Mouse (Mus musculus) heart, embryonic 15.5 days (tissue): ENCODE data around the gene Cnot4. TPM values are rescaled to one million over a fixed set of nuclear protein-coding genes. Genes with fewer than 3 reads are reported as not detected.
A peak's percentile ranks its signal among the peaks of the same experiment; 100 is the strongest.

Source experiments
- ATAC-seq: fragments of 200-750 bp; cut with Nextera tagmentation; replicated peaks from 2 replicates; pipeline ENCODE4 v1.8.0; 2017; ENCODE audit warnings: low read depth, moderate TSS enrichment; ENCODE audit not compliant: insufficient number of reproducible peaks, insufficient read depth, low FRiP score
- H3K27ac ChIP-seq: fragments of 300-500 bp; sonication (generic); 2 replicates; pipeline ENCODE4 v1.5.1; 2015; ENCODE audit warnings: mild to moderate bottlenecking, inconsistent platforms
- H3K27me3 ChIP-seq: fragments of 300-500 bp; sonication (generic); 2 replicates; pipeline ENCODE4 v1.6.1; 2015; ENCODE audit warnings: inconsistent platforms
- H3K36me3 ChIP-seq: fragments of 300-500 bp; sonication (generic); 2 replicates; pipeline ENCODE4 v1.6.1; 2015; ENCODE audit warnings: mild to moderate bottlenecking, inconsistent platforms
- H3K4me1 ChIP-seq: fragments of 300-500 bp; sonication (generic); replicated peaks from 2 replicates; pipeline ENCODE4 v1.6.1; 2015; ENCODE audit warnings: inconsistent platforms
- H3K4me2 ChIP-seq: fragments of 300-500 bp; sonication (generic); 2 replicates; pipeline ENCODE4 v1.6.1; 2015; ENCODE audit warnings: inconsistent platforms, mild to moderate bottlenecking, moderate library complexity
- H3K4me3 ChIP-seq: fragments of 300-500 bp; sonication (generic); 2 replicates; pipeline ENCODE4 v1.5.1; 2015; ENCODE audit warnings: mild to moderate bottlenecking, inconsistent platforms
- H3K9ac ChIP-seq: fragments of 300-500 bp; sonication (generic); 2 replicates; pipeline ENCODE4 v1.6.1; 2015; ENCODE audit warnings: mild to moderate bottlenecking, inconsistent platforms
- H3K9me3 ChIP-seq: fragments of 300-500 bp; sonication (generic); replicated peaks from 2 replicates; pipeline ENCODE4 v1.6.1; 2016; ENCODE audit warnings: inconsistent platforms
- WGBS: fragments of 180-500 bp; shearing (Covaris S2); methylation state at CpG from one replicate; pipeline ENCODE4 v1.1.7; 2015; ENCODE audit warnings: mixed read lengths; 5-methylcytosine and 5-hydroxymethylcytosine counted together
- polyA plus RNA-seq: library from polyadenylated mRNA; unstranded; fragments of >200 nt; fragmentation: Nextera tagmentation; extraction: Ambion mirVana; gene quantifications from 2 replicates; pipeline ENCODE4 v1.2.1, GENCODE M21; 2015

Cnot4 gene
- polyA plus RNA-seq, 1 experiment from 2014 or later: 19.9 TPM

GRCm38 (mm10) chr6:35033341-35033740 lies 100.2 kb downstream of the Cnot4 start:
- no peak overlapping the region for H3K9ac ChIP-seq
- no peak overlapping the region for H3K4me2 ChIP-seq
- ATAC-seq: no peak

DNA sequence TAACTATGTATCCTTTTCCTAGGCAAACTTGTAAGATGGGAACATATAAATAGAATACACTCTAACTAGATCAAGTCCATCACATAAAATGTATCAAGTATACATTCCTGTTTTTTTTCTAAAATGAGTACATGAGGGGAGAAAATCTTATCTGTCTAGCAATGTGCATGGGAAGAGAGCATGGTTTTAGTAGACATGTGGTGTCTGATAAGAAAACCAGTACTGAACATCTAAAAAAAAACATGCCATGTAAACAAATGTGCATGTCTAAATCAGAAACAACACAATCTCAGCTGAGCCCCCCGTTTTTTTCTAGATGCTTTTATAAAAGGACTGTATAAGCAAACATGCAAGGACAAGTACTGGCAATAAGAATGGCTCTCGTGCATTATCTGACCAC lies 100.8 kb downstream of the Cnot4 start:
- WGBS: 60% methylated on average over 2 of the region's 2 CpGs
- Histone ChIP-seq H3K9ac (no peak overlapping the region), H3K4me3 (no peak overlapping the region), H3K4me1 (no peaks in the 10 kb centered on the region), H3K4me2 (no peak overlapping the region), H3K27me3 (no peaks in the 10 kb centered on the region), H3K9me3 (no peaks in the 10 kb centered on the region), H3K36me3 (0 out of 2 replicates have a peak, but pooled peaks cover 7% of the 10 kb centered on the region), H3K27ac (no peak overlapping the region)
- ATAC-seq: no peak

More at GRCm38 (mm10) chr6:35033341-35033740, 100.2 kb downstream of the Cnot4 start:
- 89% methylated on average over 11 of the region's 11 CpGs for WGBS
- Histone ChIP-seq H3K36me3 (0 out of 2 replicates have a peak, but pooled peaks cover 7% of the 10 kb centered on the region), H3K27ac (no peak overlapping the region), H3K4me3 (no peak overlapping the region), H3K9me3 (no peaks in the 10 kb centered on the region), H3K27me3 (no peaks in the 10 kb centered on the region), H3K4me1 (no peaks in the 10 kb centered on the region)

DNA sequence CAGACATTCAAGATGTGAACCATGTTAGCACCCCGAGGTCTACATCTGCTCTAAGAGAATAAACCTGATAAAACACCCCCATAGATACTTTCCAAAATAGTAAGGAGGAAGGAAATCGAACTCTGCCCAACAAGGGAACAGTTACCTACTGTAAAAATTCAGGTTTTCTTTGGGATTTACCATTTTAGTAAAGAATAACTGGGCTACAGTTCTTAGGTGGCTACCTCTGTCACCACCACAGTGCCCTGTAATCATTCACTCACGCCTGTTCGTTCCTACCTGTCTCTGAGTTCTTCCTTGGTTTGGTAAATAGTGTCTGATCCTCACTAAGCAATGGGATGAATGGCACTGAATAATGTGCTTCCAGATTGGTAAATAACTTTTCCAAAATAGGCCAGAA lies 102.7 kb downstream of the Cnot4 start:
- Histone ChIP-seq H3K27me3 (no peaks in the 10 kb centered on the region), H3K4me3 (no peak overlapping the region), H3K9ac (no peak overlapping the region), H3K9me3 (no peaks in the 10 kb centered on the region), H3K4me1 (0 out of 2 replicates have a peak, but pooled peaks cover 3% of the 10 kb centered on the region), H3K36me3 (0 out of 2 replicates have a peak, but pooled peaks cover 2% of the 10 kb centered on the region), H3K27ac (no peak overlapping the region), H3K4me2 (no peak overlapping the region)
- no peak for ATAC-seq
- 90% methylated on average over 4 of the region's 4 CpGs for WGBS

DNA sequence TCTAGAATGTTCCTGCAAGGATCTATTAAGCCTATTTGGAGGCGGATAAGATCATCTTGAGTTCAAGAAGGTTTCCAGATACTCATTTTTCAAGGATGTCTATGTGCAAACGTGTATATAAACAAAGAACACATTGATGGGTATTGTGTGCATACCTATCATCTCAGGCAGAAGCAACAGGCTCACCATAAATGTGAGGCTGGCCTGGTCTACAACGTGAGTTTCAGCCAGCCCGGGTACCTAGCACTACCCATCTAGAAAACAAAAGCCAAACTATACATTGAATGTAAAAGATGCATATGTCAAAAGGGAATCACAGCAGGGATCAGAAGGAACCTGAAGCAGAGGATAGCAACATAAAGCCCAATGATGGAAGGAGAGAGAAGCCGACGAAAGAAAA lies 103.3 kb downstream of the Cnot4 start:
- no peak for ATAC-seq
- Histone ChIP-seq H3K4me2 (no peak overlapping the region), H3K27ac (no peak overlapping the region), H3K36me3 (no peaks in the 10 kb centered on the region), H3K4me1 (0 out of 2 replicates have a peak, but pooled peaks cover 3% of the 10 kb centered on the region), H3K9me3 (no peaks in the 10 kb centered on the region), H3K27me3 (no peaks in the 10 kb centered on the region), H3K9ac (no peak overlapping the region), H3K4me3 (no peak overlapping the region)
- 89% methylated on average over 6 of the region's 6 CpGs for WGBS

- no peaks in the 10 kb centered on the region for H3K36me3 ChIP-seq
- 0 out of 2 replicates have a peak, but pooled peaks cover 3% of the 10 kb centered on the region for H3K4me1 ChIP-seq
- no peak overlapping the region for H3K27ac ChIP-seq
- H3K4me3 ChIP-seq: no peak overlapping the region
- no peak for ATAC-seq
- no peaks in the 10 kb centered on the region for H3K9me3 ChIP-seq
- no peak overlapping the region for H3K9ac ChIP-seq
- H3K27me3 ChIP-seq: no peaks in the 10 kb centered on the region
- 82% methylated on average over 2 of the region's 2 CpGs for WGBS
- H3K4me2 ChIP-seq: no peak overlapping the region
These were observed 105.5 kb downstream of the Cnot4 start for GRCm38 (mm10) chr6:35028023-35028422.

- 73% methylated on average over 6 of the region's 6 CpGs for WGBS
- 0 out of 2 replicates have a peak, but pooled peaks cover 3% of the 10 kb centered on the region for H3K4me1 ChIP-seq
- no peak overlapping the region for H3K4me3 ChIP-seq
- H3K9ac ChIP-seq: no peak overlapping the region
- no peaks in the 10 kb centered on the region for H3K27me3 ChIP-seq
- H3K36me3 ChIP-seq: no peaks in the 10 kb centered on the region
- no peak overlapping the region for H3K27ac ChIP-seq
- H3K9me3 ChIP-seq: no peaks in the 10 kb centered on the region
- ATAC-seq: no peak
- no peak overlapping the region for H3K4me2 ChIP-seq
These were observed 106.3 kb downstream of the Cnot4 start for GRCm38 (mm10) chr6:35027257-35027656.

GRCm38 (mm10) chr6:35016624-35017023 lies 116.9 kb downstream of the Cnot4 start:
- ATAC-seq: no peak
- H3K36me3 ChIP-seq: no peaks in the 10 kb centered on the region
- H3K4me3 ChIP-seq: no peak overlapping the region
- 91% methylated on average over 5 of the region's 5 CpGs for WGBS
- no peaks in the 10 kb centered on the region for H3K9me3 ChIP-seq
- H3K27ac ChIP-seq: no peak overlapping the region
- H3K4me2 ChIP-seq: no peak overlapping the region
- H3K4me1 ChIP-seq: peaks cover 12% of the 10 kb centered on the region
- H3K9ac ChIP-seq: no peak overlapping the region
- H3K27me3 ChIP-seq: no peaks in the 10 kb centered on the region

DNA sequence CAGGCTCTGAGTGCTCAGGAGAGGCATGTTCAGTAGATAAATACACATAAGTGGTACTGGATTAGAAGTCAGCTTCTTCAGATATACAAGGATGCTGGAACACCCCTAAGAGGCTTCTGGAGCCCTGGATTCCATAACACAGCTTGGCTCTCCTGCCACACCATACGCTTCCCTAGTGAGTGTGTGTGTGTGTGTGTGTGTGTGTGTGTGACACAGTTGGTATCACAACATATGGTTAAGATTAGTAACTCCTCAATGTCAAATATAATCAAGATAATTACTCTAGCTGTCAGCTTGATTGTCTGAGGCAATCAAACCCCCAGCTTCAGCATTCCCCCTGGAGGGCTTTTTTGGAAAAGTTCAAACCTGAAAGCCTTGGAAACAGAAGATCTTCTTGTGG lies 121.6 kb downstream of the Cnot4 start:
- Histone ChIP-seq H3K9me3 (no peaks in the 10 kb centered on the region), H3K27me3 (no peaks in the 10 kb centered on the region), H3K4me1 (peaks cover 7% of the 10 kb centered on the region; the same call in 1 of the 2 replicates), H3K4me2 (no peak overlapping the region), H3K9ac (no peak overlapping the region), H3K36me3 (no peaks in the 10 kb centered on the region), H3K4me3 (no peak overlapping the region), H3K27ac (no peak overlapping the region)
- no peak for ATAC-seq
- 71% methylated on average over 1 of the region's 1 CpGs for WGBS

GRCm38 (mm10) chr6:35010705-35011104 lies 122.8 kb downstream of the Cnot4 start:
- WGBS: 96% methylated on average over 5 of the region's 5 CpGs
- H3K4me2 ChIP-seq: no peak overlapping the region
- H3K27me3 ChIP-seq: no peaks in the 10 kb centered on the region
- peaks cover 7% of the 10 kb centered on the region; the same call in 1 of the 2 replicates for H3K4me1 ChIP-seq
- H3K27ac ChIP-seq: no peak overlapping the region
- no peak overlapping the region for H3K9ac ChIP-seq
- H3K4me3 ChIP-seq: no peak overlapping the region
- no peaks in the 10 kb centered on the region for H3K36me3 ChIP-seq
- no peaks in the 10 kb centered on the region for H3K9me3 ChIP-seq
- no peak for ATAC-seq

DNA sequence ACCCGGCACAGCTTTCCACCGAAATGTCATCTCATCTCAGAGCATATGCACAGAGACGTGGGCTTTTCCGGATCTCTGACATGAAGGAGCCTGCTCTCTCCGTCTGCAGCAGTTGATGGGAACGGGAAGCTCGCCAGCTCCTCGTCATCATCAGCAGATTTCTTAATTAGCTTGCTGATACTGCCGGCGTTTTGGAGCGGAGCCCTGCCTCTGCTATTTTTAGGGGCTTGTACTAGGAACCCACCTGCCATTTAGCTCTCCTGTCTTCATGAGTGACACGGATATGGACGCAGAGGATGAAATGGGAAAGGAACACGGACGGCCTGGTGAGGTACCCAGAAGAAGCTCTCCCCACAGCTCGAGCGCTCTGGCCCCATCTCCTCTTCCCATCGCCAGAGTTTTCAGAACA lies 131.3 kb downstream of the Cnot4 start:
- 34% methylated on average over 18 of the region's 18 CpGs for WGBS
- Histone ChIP-seq H3K9ac (no peak overlapping the region), H3K27me3 (0 out of 2 replicates have a peak, but pooled peaks cover 2% of the 10 kb centered on the region), H3K4me1 (peaks cover 27% of the 10 kb centered on the region), H3K4me2 (peak overlapping the region; percentile 54), H3K9me3 (no peaks in the 10 kb centered on the region), H3K27ac (peak overlapping the region; percentile 66), H3K36me3 (no peaks in the 10 kb centered on the region), H3K4me3 (peak overlapping the region; percentile 6; the same call in 1 of the 2 replicates)
- ATAC-seq: peak; percentile 77

DNA sequence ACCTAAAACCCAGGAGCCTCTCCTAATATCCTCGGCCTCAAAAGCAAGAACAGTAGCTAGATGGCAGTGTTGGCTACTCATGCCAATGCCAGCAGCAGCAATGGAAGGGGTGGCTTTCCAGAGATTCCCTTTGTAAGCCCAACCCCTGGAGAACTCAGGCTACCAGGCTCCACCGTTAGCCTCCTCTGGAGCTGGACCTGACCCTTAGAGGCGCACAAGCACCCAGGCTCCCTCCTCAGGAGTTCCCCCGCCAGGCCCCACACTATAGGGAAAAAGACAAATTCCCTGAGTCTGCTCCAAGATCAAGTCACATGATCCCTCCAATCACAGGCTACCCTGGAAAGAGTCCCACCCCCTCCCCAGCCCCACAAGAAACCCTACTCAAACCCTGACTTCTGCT lies 134.4 kb downstream of the Cnot4 start:
- WGBS: 9% methylated on average over 4 of the region's 4 CpGs
- Histone ChIP-seq H3K9me3 (no peaks in the 10 kb centered on the region), H3K27ac (no peak overlapping the region), H3K27me3 (peaks cover 16% of the 10 kb centered on the region; the same call in 1 of the 2 replicates), H3K4me1 (peaks cover 36% of the 10 kb centered on the region), H3K4me3 (no peak overlapping the region), H3K4me2 (peak overlapping the region; percentile 35), H3K36me3 (no peaks in the 10 kb centered on the region), H3K9ac (no peak overlapping the region)
- no peak for ATAC-seq

DNA sequence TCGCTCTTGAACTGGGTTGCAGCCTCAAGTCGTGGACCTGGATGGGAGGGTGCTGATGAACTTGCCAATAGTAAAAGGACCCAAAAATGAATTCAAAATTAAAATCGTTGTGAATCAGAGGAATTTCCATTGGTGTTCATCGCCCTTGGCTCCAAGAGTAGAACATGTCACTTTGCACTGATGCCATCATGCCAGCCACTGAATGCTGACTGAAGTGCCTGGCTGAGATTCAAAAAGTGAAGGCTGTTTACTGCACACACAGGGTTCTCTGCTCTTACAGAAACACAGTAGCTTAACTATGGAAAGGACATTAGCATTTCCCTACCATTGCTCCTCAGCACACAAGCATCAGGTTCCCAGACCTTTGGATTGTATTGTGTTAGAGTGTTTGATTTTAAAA lies 137.0 kb downstream of the Cnot4 start:
- 74% methylated on average over 4 of the region's 4 CpGs for WGBS
- Histone ChIP-seq H3K4me3 (no peak overlapping the region), H3K4me1 (peaks cover 22% of the 10 kb centered on the region), H3K27ac (no peak overlapping the region), H3K9ac (no peak overlapping the region), H3K4me2 (no peak overlapping the region), H3K9me3 (no peaks in the 10 kb centered on the region), H3K27me3 (peaks cover 16% of the 10 kb centered on the region; the same call in 1 of the 2 replicates), H3K36me3 (no peaks in the 10 kb centered on the region)
- ATAC-seq: no peak
